Mouse (Mus musculus): ENCODE measurements around the gene Tasp1.

GRCm38 (mm10) chr2:139924937-139925336 lies 141.7 kb downstream of the Tasp1 start:
- no peak for TF ChIP-seq POLR2A (IDR thresholded peaks at IDR 0.05; ENCODE audit: insufficient read depth, low read depth, low read length)
- TF ChIP-seq CTCF (IDR thresholded peaks at IDR 0.05; ENCODE audit: insufficient read depth, low read depth, low read length), result no peak

Measured in olfactory bulb, adult 2 months (tissue).